Mouse (Mus musculus) embryonic facial prominence, embryonic 12.5 days (tissue): ENCODE measurements around the gene Cflar. TPM values are rescaled to one million over a fixed set of nuclear protein-coding genes. Genes with fewer than 3 reads are reported as not detected.
"Not testable (repeated sequence)": the region's sequence is repeated elsewhere in the genome, so short reads cannot be mapped to it uniquely, and the experiment has no call there.

Experiments used
- ATAC-seq: fragments of 200-750 bp; cut with Nextera tagmentation; 2 replicates; pipeline ENCODE4 v1.8.0; 2017; ENCODE audit not compliant: insufficient number of reproducible peaks, insufficient read depth, low FRiP score, low TSS enrichment
- H3K27ac ChIP-seq: fragments of 300-500 bp; sonication (generic); 2 replicates; pipeline ENCODE4 v1.5.1; 2016; ENCODE audit warnings: mild to moderate bottlenecking
- H3K27me3 ChIP-seq: fragments of 300-500 bp; sonication (generic); 2 replicates; pipeline ENCODE4 v1.6.1; 2016; ENCODE audit warnings: mild to moderate bottlenecking, moderate library complexity
- H3K36me3 ChIP-seq: fragments of 300-500 bp; sonication (generic); 2 replicates; pipeline ENCODE4 v1.6.1; 2016; ENCODE audit warnings: mild to moderate bottlenecking
- H3K4me1 ChIP-seq: fragments of 300-500 bp; sonication (generic); 2 replicates; pipeline ENCODE4 v1.6.1; 2016
- H3K4me2 ChIP-seq: fragments of 300-500 bp; sonication (generic); replicated peaks from 2 replicates; pipeline ENCODE4 v1.6.1; 2016; ENCODE audit warnings: mild to moderate bottlenecking, moderate library complexity
- H3K4me3 ChIP-seq: fragments of 300-500 bp; sonication (generic); 2 replicates; pipeline ENCODE4 v1.5.1; 2016; ENCODE audit warnings: mild to moderate bottlenecking
- H3K9ac ChIP-seq: fragments of 300-500 bp; sonication (generic); 2 replicates; pipeline ENCODE4 v1.6.1; 2016; ENCODE audit warnings: mild to moderate bottlenecking, moderate library complexity
- H3K9me3 ChIP-seq: fragments of 300-500 bp; sonication (generic); 2 replicates; pipeline ENCODE4 v1.6.1; 2016; ENCODE audit warnings: mild to moderate bottlenecking, moderate library complexity
- WGBS: fragments of 180-500 bp; shearing (Covaris S2); methylation state at CpG from one replicate; pipeline ENCODE4 v1.1.7; 2016; 5-methylcytosine and 5-hydroxymethylcytosine counted together
- polyA plus RNA-seq: library from polyadenylated mRNA; unstranded; fragments of >200 nt; fragmentation: Nextera tagmentation; extraction: Ambion mirVana; gene quantifications from 2 replicates; pipeline ENCODE4 v1.2.1, GENCODE M21; 2016

Cflar gene
- polyA plus RNA-seq, 1 experiment from 2014 or later: 34.9 TPM

GRCm38 (mm10) chr1:58796853-58797252 is 85.5 kb downstream of the Cflar start:
- no peak for ATAC-seq
- H3K4me2 ChIP-seq: no peak overlapping the region
- no peak overlapping the region for H3K27ac ChIP-seq
- no peaks in the 10 kb centered on the region for H3K9me3 ChIP-seq
- H3K27me3 ChIP-seq: no peaks in the 10 kb centered on the region
- H3K9ac ChIP-seq: no peak overlapping the region
- H3K4me3 ChIP-seq: 0 out of 2 replicates have a peak overlapping the region, but pooled peaks have one; percentile 9
- H3K4me1 ChIP-seq: peaks cover 3% of the 10 kb centered on the region; the same call in 1 of the 2 replicates
- H3K36me3 ChIP-seq: 0 out of 2 replicates have a peak, but pooled peaks cover 7% of the 10 kb centered on the region
- 53% methylated on average over 4 of the region's 4 CpGs for WGBS

- no peak overlapping the region for H3K4me2 ChIP-seq
- no peak for ATAC-seq
Observed at GRCm38 (mm10) chr1:58797370-58797769, 86.1 kb downstream of the Cflar start.

GRCm38 (mm10) chr1:58798911-58799310 is 87.6 kb downstream of the Cflar start:
- Histone ChIP-seq H3K4me3 (no peak overlapping the region), H3K4me2 (no peak overlapping the region), H3K4me1 (peaks cover 3% of the 10 kb centered on the region; the same call in 1 of the 2 replicates), H3K9ac (no peak overlapping the region), H3K36me3 (0 out of 2 replicates have a peak, but pooled peaks cover 7% of the 10 kb centered on the region), H3K27me3 (no peaks in the 10 kb centered on the region), H3K27ac (no peak overlapping the region), H3K9me3 (no peaks in the 10 kb centered on the region)
- WGBS: 93% methylated on average over 4 of the region's 4 CpGs
- ATAC-seq: no peak

More at GRCm38 (mm10) chr1:58797370-58797769, 86.1 kb downstream of the Cflar start:
- H3K36me3 ChIP-seq: 0 out of 2 replicates have a peak, but pooled peaks cover 7% of the 10 kb centered on the region
- WGBS: 77% methylated on average over 2 of the region's 2 CpGs
- no peak overlapping the region for H3K9ac ChIP-seq
- H3K9me3 ChIP-seq: no peaks in the 10 kb centered on the region
- peaks cover 3% of the 10 kb centered on the region; the same call in 1 of the 2 replicates for H3K4me1 ChIP-seq
- H3K27ac ChIP-seq: no peak overlapping the region
- H3K27me3 ChIP-seq: no peaks in the 10 kb centered on the region
- no peak overlapping the region for H3K4me3 ChIP-seq

- 84% methylated on average over 7 of the region's 7 CpGs for WGBS
- not testable (repeated sequence) for H3K4me2 ChIP-seq, H3K4me3 ChIP-seq, H3K4me1 ChIP-seq, H3K27ac ChIP-seq, ATAC-seq, H3K27me3 ChIP-seq, H3K9me3 ChIP-seq, H3K9ac ChIP-seq, H3K36me3 ChIP-seq
Observed at GRCm38 (mm10) chr1:58800644-58801043, 89.3 kb downstream of the Cflar start.

GRCm38 (mm10) chr1:58801558-58802285 is 90.4 kb downstream of the Cflar start:
- Histone ChIP-seq H3K36me3 (0 out of 2 replicates have a peak, but pooled peaks cover 7% of the 10 kb centered on the region), H3K9me3 (no peaks in the 10 kb centered on the region), H3K27me3 (no peaks in the 10 kb centered on the region), H3K27ac (no peak overlapping the region), H3K4me1 (0 out of 2 replicates have a peak, but pooled peaks cover 2% of the 10 kb centered on the region), H3K4me2 (no peak overlapping the region), H3K9ac (no peak overlapping the region), H3K4me3 (no peak overlapping the region)
- 92% methylated on average over 8 of the region's 8 CpGs for WGBS
- no peak for ATAC-seq

GRCm38 (mm10) chr1:58802322-58803273 is 91.3 kb downstream of the Cflar start:
- Histone ChIP-seq H3K9ac (no peak overlapping the region), H3K4me1 (no peaks in the 10 kb centered on the region), H3K27me3 (no peaks in the 10 kb centered on the region), H3K36me3 (0 out of 2 replicates have a peak, but pooled peaks cover 7% of the 10 kb centered on the region), H3K4me3 (no peak overlapping the region), H3K9me3 (no peaks in the 10 kb centered on the region), H3K27ac (no peak overlapping the region), H3K4me2 (no peak overlapping the region)
- WGBS: 81% methylated on average over 18 of the region's 18 CpGs
- ATAC-seq: no peak

GRCm38 (mm10) chr1:58803531-58803930 is 92.2 kb downstream of the Cflar start:
- Histone ChIP-seq H3K9me3 (no peaks in the 10 kb centered on the region), H3K4me3 (no peak overlapping the region), H3K27ac (no peak overlapping the region), H3K4me2 (no peak overlapping the region), H3K36me3 (0 out of 2 replicates have a peak, but pooled peaks cover 6% of the 10 kb centered on the region), H3K9ac (no peak overlapping the region), H3K27me3 (no peaks in the 10 kb centered on the region), H3K4me1 (no peaks in the 10 kb centered on the region)
- ATAC-seq: no peak
- 86% methylated on average over 6 of the region's 6 CpGs for WGBS

GRCm38 (mm10) chr1:58806651-58807050 is 95.3 kb downstream of the Cflar start:
- H3K9me3 ChIP-seq: no peaks in the 10 kb centered on the region
- no peak overlapping the region for H3K4me3 ChIP-seq
- H3K9ac ChIP-seq: no peak overlapping the region
- H3K27ac ChIP-seq: no peak overlapping the region
- H3K36me3 ChIP-seq: no peaks in the 10 kb centered on the region
- no peak overlapping the region for H3K4me2 ChIP-seq
- H3K27me3 ChIP-seq: no peaks in the 10 kb centered on the region
- no peak for ATAC-seq
- H3K4me1 ChIP-seq: no peaks in the 10 kb centered on the region
- WGBS: 81% methylated on average over 3 of the region's 3 CpGs

Other genes with a start within 250 kb of the Cflar start
- 39.8 and 40.4 TPM in 2 replicates for gene Orc2, start 206.4 kb upstream of the Cflar start, polyA plus RNA-seq
- gene Fam126b, start 125.2 kb upstream of the Cflar start, polyA plus RNA-seq: 8.1 and 9.3 TPM in 2 replicates
- 151 and 153 TPM in 2 replicates for gene Ndufb3, start 125.1 kb upstream of the Cflar start, polyA plus RNA-seq
- gene Als2cr12, start 15.5 kb upstream of the Cflar start, polyA plus RNA-seq: not detected in 2 replicates
- 23.7 and 28.9 TPM in 2 replicates for gene Casp8, start 83.9 kb downstream of the Cflar start, polyA plus RNA-seq